Mouse (Mus musculus) C3H10T1/2 (cell line): ENCODE data around the gene Gpcpd1. TPM values are rescaled to one million over a fixed set of nuclear protein-coding genes. Genes with fewer than 3 reads are reported as not detected.

Source experiments
- polyA plus RNA-seq, 2 experiments: library from polyadenylated mRNA; unstranded; fragments of >200 nt; fragmentation: generic; extraction: Trizol; gene quantifications; one replicate each; pipeline ENCODE4 v1.2.1; 2012; ENCODE audit warnings: missing spikeins in 2 of 2

Gpcpd1 gene
- polyA plus RNA-seq: 1 to 10 TPM in 1 of 2 experiments, under 1 TPM in 1; 0.06 to 2.3 TPM

GRCm38 (mm10) chr2:132587240-132587779 lies at the start of gene Gpcpd1:
Gpcpd1 (minus strand) TSS chr2:132587729.

Other genes with a start within 250 kb of the Gpcpd1 start
- not detected for gene Prokr2, start 202.3 kb downstream of the Gpcpd1 start, polyA plus RNA-seq
- gene Shld1, start 99.2 kb upstream of the Gpcpd1 start, polyA plus RNA-seq: 1 to 10 TPM; 4.0 to 7.8 TPM
- under 1 TPM in 1 of 2 experiments, not detected in 1; 0.01 TPM for gene Chgb, start 193.5 kb upstream of the Gpcpd1 start, polyA plus RNA-seq
- 1 to 10 TPM; 2.3 to 4.5 TPM for gene Trmt6, start 228.3 kb upstream of the Gpcpd1 start, polyA plus RNA-seq
- 1 to 10 TPM in 1 of 2 experiments, under 1 TPM in 1; 0.13 to 1.8 TPM for gene Mcm8, start 228.4 kb upstream of the Gpcpd1 start, polyA plus RNA-seq